Mouse (Mus musculus): Measurements from ENCODE around the gene Polr2a.
A peak's percentile ranks its signal among the peaks of the same experiment; 100 is the strongest.

- TF ChIP-seq CTCF (IDR thresholded peaks at IDR 0.05; ENCODE audit: low read depth): peak; percentile 46
- no peak for TF ChIP-seq EP300 (IDR thresholded peaks at IDR 0.05; ENCODE audit: low read depth)
These were observed 43.0 kb downstream of the Polr2a start for GRCm38 (mm10) chr11:69715482-69715881.
